Comparison of ENCODE assay signal across 8 mouse cellular contexts in genomic region chr2:161107236-161107635, GRCm38 (mm10). TPM values are rescaled to one million over a fixed set of nuclear protein-coding genes. Genes with fewer than 3 reads are reported as not detected.
A peak's percentile ranks its signal among the peaks of the same experiment; 100 is the strongest.
DNase-seq lines count a peak whose midpoint lies in the region; ATAC-seq and TF ChIP-seq lines count a peak whose summit lies in the region.

No protein-coding gene starts in this region.

- H3K27me3 ChIP-seq in kidney, postnatal 0 days (ENCODE audit: insufficient read depth, low read length), result no peaks in the 10 kb centered on the region
- H3K27me3 ChIP-seq in embryonic facial prominence, embryonic 12.5 days, result no peaks in the 10 kb centered on the region
- H3K27me3 ChIP-seq in hindbrain, embryonic 15.5 days, result no peaks in the 10 kb centered on the region
- H3K27me3 ChIP-seq in midbrain, postnatal 0 days (ENCODE audit: insufficient read depth, low read length), result no peaks in the 10 kb centered on the region

- H3K36me3 ChIP-seq in kidney, postnatal 0 days (ENCODE audit: insufficient read depth, low read length), result no peaks in the 10 kb centered on the region
- H3K36me3 ChIP-seq in embryonic facial prominence, embryonic 12.5 days, result no peaks in the 10 kb centered on the region
- H3K36me3 ChIP-seq in hindbrain, embryonic 15.5 days, result no peaks in the 10 kb centered on the region
- no peaks in the 10 kb centered on the region for H3K36me3 ChIP-seq in midbrain, postnatal 0 days (ENCODE audit: insufficient read depth, low read length)

- DNase-seq in kidney, postnatal 0 days (ENCODE audit: low spot score), result no peak
- DNase-seq in kidney, adult 9 months, result no peak
- peak; percentile 53 for DNase-seq in midbrain, postnatal 0 days (ENCODE audit: low spot score)
- DNase-seq in right cerebral cortex, postnatal 25 days, result no peak
- DNase-seq in cerebellum, postnatal 25 days, result no peak
- DNase-seq in ovary, postnatal 10 days (ENCODE audit: low spot score), result no peak

- H3K4me3 ChIP-seq in kidney, postnatal 0 days (replicated peaks; ENCODE audit: low read depth, low read length), result peak overlapping the region; percentile 100
- H3K4me3 ChIP-seq in embryonic facial prominence, embryonic 12.5 days, result peak overlapping the region; percentile 96; the same call in 1 of the 2 replicates
- H3K4me3 ChIP-seq in hindbrain, embryonic 15.5 days, result peak overlapping the region; percentile 70
- H3K4me3 ChIP-seq in midbrain, postnatal 0 days (ENCODE audit: low read depth, low read length), result peak overlapping the region; percentile 95

- H3K4me2 ChIP-seq in kidney, postnatal 0 days (ENCODE audit: low read length), result peak overlapping the region; percentile 81
- H3K4me2 ChIP-seq in embryonic facial prominence, embryonic 12.5 days (replicated peaks), result peak overlapping the region; percentile 58
- H3K4me2 ChIP-seq in hindbrain, embryonic 15.5 days, result peak overlapping the region; percentile 70
- peak overlapping the region; percentile 46 for H3K4me2 ChIP-seq in midbrain, postnatal 0 days (ENCODE audit: low read depth, low read length, poor library complexity, severe bottlenecking)

- H3K9me3 ChIP-seq in kidney, postnatal 0 days (replicated peaks; ENCODE audit: low read length), result no peaks in the 10 kb centered on the region
- H3K9me3 ChIP-seq in embryonic facial prominence, embryonic 12.5 days, result no peaks in the 10 kb centered on the region
- no peaks in the 10 kb centered on the region for H3K9me3 ChIP-seq in hindbrain, embryonic 15.5 days
- H3K9me3 ChIP-seq in midbrain, postnatal 0 days (ENCODE audit: low read length), result no peaks in the 10 kb centered on the region

- 86% methylated on average over 2 of the region's 2 CpGs for WGBS in kidney, postnatal 0 days
- 90% methylated on average over 2 of the region's 2 CpGs for WGBS in embryonic facial prominence, embryonic 12.5 days
- WGBS in hindbrain, embryonic 15.5 days, result 62% methylated on average over 2 of the region's 2 CpGs
- WGBS in midbrain, postnatal 0 days, result 58% methylated on average over 2 of the region's 2 CpGs

- H3K4me1 ChIP-seq in kidney, postnatal 0 days (replicated peaks; ENCODE audit: insufficient read depth, low read length), result peaks cover 9% of the 10 kb centered on the region
- peaks cover 31% of the 10 kb centered on the region for H3K4me1 ChIP-seq in embryonic facial prominence, embryonic 12.5 days
- peaks cover 41% of the 10 kb centered on the region for H3K4me1 ChIP-seq in hindbrain, embryonic 15.5 days (replicated peaks)
- H3K4me1 ChIP-seq in midbrain, postnatal 0 days (ENCODE audit: insufficient read depth, low read length), result peaks cover 2% of the 10 kb centered on the region; the same call in 1 of the 2 replicates

- no peak for ATAC-seq in kidney, postnatal 0 days (replicated peaks; ENCODE audit: low FRiP score, low read depth)
- no peak for ATAC-seq in embryonic facial prominence, embryonic 12.5 days (ENCODE audit: insufficient number of reproducible peaks, insufficient read depth, low FRiP score, low TSS enrichment)
- ATAC-seq in hindbrain, embryonic 15.5 days (ENCODE audit: low FRiP score, low read depth), result no peak
- no peak for ATAC-seq in midbrain, postnatal 0 days (ENCODE audit: low FRiP score)

- no peak overlapping the region for H3K9ac ChIP-seq in kidney, postnatal 0 days (ENCODE audit: low read depth, low read length)
- H3K9ac ChIP-seq in embryonic facial prominence, embryonic 12.5 days, result 0 out of 2 replicates have a peak overlapping the region, but pooled peaks have one; percentile 99
- H3K9ac ChIP-seq in hindbrain, embryonic 15.5 days, result 0 out of 2 replicates have a peak overlapping the region, but pooled peaks have one; percentile 13
- H3K9ac ChIP-seq in midbrain, postnatal 0 days (replicated peaks; ENCODE audit: low read length, poor library complexity, severe bottlenecking), result no peak overlapping the region

- TF ChIP-seq CTCF in kidney, postnatal 0 days (IDR thresholded peaks at IDR 0.05; ENCODE audit: low read depth), result no peak
- TF ChIP-seq CTCF in midbrain, postnatal 0 days (IDR thresholded peaks at IDR 0.05), result no peak

- H3K27ac ChIP-seq in kidney, postnatal 0 days, result no peak overlapping the region
- no peak overlapping the region for H3K27ac ChIP-seq in embryonic facial prominence, embryonic 12.5 days
- 0 out of 2 replicates have a peak overlapping the region, but pooled peaks have one; percentile 91 for H3K27ac ChIP-seq in hindbrain, embryonic 15.5 days (replicated peaks)
- H3K27ac ChIP-seq in midbrain, postnatal 0 days (ENCODE audit: low read depth, low read length), result no peak overlapping the region

RNA-seq across cellular contexts. Expression of gene Chd6, which starts 1.6 kb away (rescaled TPM):
- 22.4 and 25.0 TPM in 2 replicates for polyA plus RNA-seq in kidney, postnatal 0 days (2015; fragmentation: Nextera tagmentation; extraction: Ambion mirVana)
- 44.6 and 48.2 TPM in 2 replicates for polyA plus RNA-seq in embryonic facial prominence, embryonic 12.5 days (2016; fragmentation: Nextera tagmentation; extraction: Ambion mirVana)
- polyA plus RNA-seq in hindbrain, embryonic 15.5 days (2015; fragmentation: Nextera tagmentation; extraction: Ambion mirVana), result 33.9 and 35.2 TPM in 2 replicates
- total RNA-seq in midbrain, postnatal 0 days (2014; rRNA removed), result 58.3 and 69.6 TPM in 2 replicates
- 23.5 and 26.6 TPM in 2 replicates for polyA plus RNA-seq in midbrain, postnatal 0 days (2015; fragmentation: Nextera tagmentation; extraction: Ambion mirVana)

Comparison
In these comparisons a context has a peak if more than half of its experiments do, and no peak if none do; other contexts are left out.
1. H3K9ac ChIP-seq: peak in embryonic facial prominence, embryonic 12.5 days (single experiment) and hindbrain, embryonic 15.5 days (single experiment); none in kidney, postnatal 0 days (single experiment) and midbrain, postnatal 0 days (single experiment).
2. Peak in every context shown above with its lines, with median percentiles within 50 percentile points of each other: H3K4me2 ChIP-seq and H3K4me3 ChIP-seq.